Mouse (Mus musculus): Measurements from ENCODE around the gene AA467197.

The AA467197 gene

DNA sequence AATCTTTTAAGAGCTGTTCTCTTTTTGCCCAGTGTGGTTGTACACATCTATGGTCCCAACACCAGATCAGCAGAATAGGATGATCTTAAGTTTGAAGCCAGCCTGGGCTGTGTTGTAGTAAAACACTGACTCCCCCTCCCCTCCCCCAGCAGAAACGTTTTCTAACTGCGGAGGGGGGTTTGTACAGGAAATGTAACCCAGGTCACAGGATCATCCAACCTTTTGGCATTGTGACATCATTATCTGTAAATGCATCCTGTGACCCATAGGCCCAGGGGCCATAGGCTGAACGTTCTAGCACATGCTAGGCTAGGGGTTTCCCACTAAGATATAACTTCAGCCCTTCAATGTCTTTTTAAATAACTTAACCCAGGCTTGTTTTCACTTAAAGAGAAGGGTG lies at the start of gene AA467197:
TSS of gene AA467197 (plus strand) at position 301 of the 400 bp plus-strand sequence.
- DNase-seq (ENCODE audit: extremely low read depth, low read depth, low spot score) = no peak

DNA sequence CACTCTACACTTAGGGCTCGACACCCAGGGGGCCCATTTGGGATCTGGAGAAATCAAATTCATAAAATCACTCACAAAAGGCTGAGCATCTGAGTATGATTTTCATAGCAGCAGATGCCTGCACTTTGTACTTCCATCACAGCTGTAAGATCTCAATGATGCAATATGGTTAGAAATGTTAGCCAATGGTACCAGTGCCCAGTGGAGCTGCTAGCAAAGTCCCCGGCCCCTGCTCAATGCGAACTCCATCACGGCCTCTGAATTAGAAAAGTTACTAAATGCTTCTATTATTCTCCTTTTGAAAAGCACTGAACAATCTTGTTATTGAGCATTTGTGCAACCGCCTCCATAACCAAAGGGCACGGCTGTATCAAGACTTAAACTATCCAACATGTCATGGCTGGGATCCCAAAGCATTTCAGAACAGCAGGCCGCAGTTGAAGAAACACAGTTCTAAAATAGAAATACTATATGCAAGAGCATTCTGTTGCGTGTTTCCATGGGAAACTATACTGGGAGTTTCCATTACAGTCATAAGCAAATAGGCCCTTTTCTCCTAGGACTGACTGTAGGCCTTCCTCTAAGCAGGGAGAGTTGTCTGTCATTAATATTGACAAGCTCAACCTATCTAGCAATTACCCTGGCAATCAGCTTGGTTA lies 48.8 kb upstream of the AA467197 start:
- no peak for DNase-seq (ENCODE audit: extremely low read depth, low read depth, low spot score)

DNA sequence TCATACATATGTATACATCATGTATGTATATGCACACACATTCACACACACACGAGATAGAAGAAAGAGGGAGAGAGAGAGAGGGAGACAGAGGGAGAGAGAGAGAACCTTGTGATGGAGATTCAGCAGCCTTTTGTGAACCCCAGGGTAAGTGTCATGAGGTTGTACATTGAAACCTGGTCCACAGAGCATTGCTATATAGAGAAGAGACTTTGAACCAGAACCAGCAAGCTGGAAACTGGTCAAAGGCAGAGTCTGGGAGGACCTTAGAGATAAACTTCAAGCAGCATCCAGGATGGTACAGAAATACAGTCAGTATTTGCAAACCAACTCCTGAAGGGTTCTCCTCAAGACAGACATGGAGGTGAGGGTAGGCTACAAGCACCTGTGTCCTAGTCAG lies 46.4 kb upstream of the AA467197 start:
- DNase-seq (ENCODE audit: extremely low read depth, low read depth, low spot score) = no peak

DNA sequence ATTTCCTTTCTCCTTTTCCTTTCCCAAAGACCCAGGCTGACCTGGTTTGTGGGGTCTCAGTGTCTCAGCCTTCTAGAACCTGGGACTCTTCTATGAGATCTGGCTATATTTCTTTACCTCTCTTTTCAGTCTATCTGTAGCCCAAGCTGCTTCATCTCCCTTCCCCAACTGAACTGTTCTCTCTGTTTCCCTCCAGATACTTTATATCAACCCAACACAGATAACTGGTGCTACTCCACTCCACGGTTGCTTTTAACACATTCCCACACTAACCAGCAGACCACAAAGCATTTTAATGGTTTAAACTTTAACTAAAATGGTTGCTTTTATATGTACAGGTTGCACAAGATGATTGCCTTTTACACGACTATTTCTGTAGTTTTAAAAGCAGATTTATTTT lies 45.6 kb upstream of the AA467197 start:
- DNase-seq (ENCODE audit: extremely low read depth, low read depth, low spot score) = no peak

DNA sequence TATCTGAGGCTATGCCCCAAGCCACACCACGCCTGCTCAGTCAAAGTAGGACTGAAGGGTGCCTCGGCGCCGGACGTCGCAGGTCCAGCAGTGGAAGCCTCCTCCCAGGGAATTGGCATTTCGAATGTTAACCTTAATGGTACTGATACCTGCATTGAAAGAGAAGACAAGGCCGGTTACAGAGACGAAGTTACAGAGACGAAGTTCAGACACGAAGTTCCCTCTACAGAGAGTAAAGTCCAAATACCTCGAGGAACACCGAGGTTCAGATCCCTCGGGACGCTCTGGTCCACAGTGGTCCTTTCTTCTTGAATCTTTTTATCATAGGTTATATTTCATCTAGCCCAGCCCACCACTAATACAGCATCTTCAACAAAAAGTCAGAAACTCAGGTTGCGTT lies 41.3 kb upstream of the AA467197 start:
- DNase-seq (ENCODE audit: extremely low read depth, low read depth, low spot score) = no peak

DNA sequence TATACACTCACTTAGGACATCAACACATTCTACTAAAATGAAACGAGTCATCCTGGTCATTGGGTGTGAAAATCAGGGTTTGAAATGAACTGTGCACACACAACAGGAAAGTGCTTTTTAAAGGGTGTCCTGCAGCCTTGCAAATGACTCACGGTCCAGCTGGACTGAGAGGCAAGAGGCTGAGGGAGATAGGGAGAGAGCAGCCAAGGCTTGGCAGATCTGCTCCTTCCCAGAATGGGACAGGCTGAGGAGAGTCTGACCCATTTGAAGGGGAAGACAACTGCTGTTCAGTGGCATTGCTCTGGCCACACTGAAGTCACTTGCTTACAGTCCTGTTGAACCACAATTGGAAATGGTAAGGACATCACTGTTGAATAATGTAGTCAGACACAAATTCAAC lies 37.0 kb upstream of the AA467197 start:
- no peak for DNase-seq (ENCODE audit: extremely low read depth, low read depth, low spot score)

DNA sequence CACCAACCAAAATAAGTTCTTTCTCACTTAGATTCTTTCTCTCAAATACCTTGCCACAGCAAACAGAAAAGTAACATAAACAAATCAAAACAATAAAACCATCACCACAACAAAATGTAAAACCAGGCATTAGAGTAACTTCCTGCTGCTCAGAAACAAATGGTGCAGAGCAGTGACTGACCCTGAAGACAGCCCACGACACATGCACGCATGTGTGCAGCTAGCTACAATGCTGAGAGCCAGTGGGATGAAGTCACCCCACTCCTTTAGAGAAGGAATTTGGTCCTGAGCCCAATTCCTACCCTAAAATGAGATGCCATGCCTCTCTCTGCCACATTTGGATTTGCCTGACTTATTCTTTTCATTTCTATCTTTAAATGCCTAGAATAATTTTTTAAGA lies 35.4 kb upstream of the AA467197 start:
- no peak for DNase-seq (ENCODE audit: extremely low read depth, low read depth, low spot score)

DNA sequence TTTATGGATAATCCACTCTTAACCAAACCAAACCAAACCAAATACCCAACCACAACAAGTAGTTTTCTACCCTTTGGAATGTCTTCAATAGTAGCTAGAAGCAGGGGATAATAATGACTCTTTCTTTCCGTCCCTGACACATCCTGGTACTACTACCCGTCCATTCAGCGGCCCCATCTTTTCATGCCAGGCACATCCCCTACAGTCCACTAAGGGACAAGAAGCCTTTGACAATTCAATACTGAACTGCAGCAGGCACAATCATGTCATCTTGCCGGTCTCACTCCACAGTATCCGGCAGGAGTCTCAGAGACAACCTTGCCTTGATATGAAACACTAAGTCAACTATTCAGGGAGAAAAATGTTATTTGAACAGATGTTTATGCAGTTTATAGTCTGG lies 31.0 kb upstream of the AA467197 start:
- no peak for DNase-seq (ENCODE audit: extremely low read depth, low read depth, low spot score)

DNA sequence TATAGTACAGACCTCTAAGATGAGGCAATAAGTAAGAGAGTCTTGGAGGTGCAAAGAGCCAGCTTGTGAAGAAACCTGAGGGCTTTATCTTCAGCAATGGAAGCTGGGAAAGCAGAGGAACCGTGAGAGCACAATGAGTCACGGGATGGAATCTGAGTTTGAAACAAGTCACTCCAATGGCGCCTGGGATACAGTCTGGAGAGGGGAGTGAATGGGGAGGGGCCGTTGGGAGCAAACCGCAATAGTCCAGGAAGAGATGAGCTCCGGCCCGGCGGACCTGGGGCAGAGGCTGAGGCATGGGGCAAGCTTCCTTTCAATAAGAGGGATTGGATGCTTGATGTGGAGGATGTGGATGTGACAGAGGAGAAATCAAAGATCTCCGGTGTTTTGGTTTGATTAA lies 28.0 kb upstream of the AA467197 start:
- no peak for DNase-seq (ENCODE audit: extremely low read depth, low read depth, low spot score)

DNA sequence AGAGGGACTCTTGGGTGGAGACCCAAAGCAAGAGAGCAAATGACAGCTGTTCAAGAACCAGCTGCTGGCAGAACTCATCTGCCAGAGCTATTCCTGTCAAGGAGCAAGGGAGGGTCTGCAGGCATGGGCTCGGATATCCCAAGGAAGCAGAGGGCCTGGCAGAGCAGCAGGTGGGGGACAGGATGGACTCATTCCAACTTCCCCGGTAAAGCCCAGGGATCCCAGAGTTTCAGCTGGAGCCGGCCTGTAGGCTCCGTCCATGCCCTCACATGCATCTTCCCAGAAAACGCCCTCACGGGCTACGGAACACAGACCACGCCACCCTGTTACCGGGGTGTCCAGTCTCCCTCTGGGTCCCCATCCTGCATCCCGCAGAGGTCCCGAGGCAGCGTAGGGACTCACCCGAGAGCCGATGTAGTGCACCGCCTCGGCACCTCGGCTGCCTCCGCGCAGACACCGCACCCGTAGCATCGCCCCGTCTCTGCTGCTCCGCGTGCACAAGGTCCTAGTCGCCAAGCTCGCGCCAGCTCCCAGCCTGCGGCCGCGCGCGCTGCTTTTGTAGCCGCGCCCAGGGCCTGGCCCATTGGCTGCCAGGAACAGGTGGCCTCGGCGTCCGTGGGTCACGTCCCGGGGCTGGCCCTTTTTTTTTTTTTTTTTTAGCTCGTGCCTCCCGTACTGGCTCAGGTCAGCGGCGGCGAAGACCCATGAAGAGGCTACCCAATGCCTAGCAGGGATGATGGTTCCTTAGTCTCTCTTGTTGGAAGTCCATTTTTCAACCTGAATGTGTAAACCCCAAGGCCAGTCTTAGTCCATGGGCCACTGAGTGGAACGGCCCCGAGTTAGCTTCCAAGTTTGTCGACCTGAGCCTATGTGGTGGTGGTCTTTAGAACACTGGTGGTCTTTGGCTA lies 25.8 kb upstream of the AA467197 start, which contains the start of gene Gatm:
TSS of gene Gatm (minus strand) at position 558 of the 908 bp plus-strand sequence.
- no peak for DNase-seq (ENCODE audit: extremely low read depth, low read depth, low spot score)

DNA sequence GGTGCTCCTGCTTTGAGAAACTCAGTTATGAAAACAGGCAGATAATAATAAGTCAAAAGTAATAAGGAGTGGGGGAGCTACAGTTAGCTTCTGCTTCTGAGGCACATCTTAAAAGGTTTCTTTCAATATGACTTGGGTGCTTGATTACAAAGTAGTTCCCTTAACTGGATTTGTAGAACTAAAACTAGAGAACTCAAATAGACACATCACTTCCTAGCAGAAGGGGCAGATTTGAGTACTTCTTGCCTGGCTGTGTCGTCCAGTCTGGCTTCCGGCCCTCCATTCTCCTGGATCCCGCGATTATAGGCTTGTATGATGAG lies 25.2 kb upstream of the AA467197 start:
- DNase-seq (ENCODE audit: extremely low read depth, low read depth, low spot score) = no peak

DNA sequence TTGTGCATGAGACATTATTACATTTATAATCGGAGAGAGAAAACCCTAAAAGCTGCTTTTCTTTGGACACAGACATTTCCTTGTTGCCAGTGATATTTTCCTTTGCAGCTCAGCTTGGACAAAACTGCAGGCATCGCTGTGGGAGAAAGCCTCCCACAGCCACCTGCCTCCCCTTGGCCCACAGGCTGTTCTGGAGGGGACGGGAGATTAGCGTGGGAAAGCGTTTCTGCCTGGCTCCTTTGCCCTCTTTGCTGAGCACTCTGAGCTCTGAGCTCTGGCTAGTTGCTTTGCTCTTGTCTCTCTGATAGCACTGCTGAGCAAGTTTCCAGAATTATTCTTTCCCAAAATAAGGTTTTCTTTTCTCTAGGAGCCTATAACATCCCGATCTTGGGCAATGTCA lies 20.5 kb upstream of the AA467197 start:
- DNase-seq (ENCODE audit: extremely low read depth, low read depth, low spot score) = no peak

DNA sequence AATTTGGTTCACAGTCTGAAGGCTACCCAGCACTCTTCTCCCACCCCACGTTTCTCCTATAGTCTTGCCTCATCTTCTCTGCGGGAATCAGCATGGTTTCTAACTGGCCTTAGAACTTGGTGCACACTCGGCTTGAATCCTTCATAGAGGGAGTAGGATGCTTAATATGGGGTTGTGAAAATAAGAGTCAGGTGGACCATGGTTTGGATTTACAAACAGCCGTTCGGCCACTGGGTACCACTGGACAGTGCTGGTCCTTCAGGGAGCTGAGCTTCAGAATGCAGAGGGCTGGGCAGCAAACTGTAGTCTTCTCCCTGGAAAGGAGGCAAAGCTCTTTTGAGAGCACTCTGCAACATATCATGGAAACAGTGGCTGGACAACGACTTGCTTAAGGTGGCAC lies 19.0 kb upstream of the AA467197 start:
- no peak for DNase-seq (ENCODE audit: extremely low read depth, low read depth, low spot score)

DNA sequence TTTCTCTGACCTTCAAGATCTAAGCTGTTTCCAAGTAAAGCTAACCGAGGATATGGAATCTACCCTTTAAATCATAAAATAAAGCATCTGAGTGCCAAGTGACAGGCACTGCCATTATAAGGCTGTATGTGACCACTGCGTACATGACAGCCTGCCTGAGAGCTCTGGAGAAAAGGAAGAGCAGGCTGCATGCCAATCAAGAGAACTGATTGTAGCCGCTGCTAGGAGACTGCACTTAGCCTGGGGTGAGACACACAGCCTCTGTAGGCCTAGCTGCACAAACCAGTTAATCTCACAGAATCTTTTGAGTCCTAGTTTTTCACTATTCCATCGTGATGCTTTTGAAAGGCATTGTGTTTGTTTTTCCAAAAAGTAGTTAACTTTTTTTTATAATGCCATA lies 18.1 kb upstream of the AA467197 start:
- DNase-seq (ENCODE audit: extremely low read depth, low read depth, low spot score) = no peak

DNA sequence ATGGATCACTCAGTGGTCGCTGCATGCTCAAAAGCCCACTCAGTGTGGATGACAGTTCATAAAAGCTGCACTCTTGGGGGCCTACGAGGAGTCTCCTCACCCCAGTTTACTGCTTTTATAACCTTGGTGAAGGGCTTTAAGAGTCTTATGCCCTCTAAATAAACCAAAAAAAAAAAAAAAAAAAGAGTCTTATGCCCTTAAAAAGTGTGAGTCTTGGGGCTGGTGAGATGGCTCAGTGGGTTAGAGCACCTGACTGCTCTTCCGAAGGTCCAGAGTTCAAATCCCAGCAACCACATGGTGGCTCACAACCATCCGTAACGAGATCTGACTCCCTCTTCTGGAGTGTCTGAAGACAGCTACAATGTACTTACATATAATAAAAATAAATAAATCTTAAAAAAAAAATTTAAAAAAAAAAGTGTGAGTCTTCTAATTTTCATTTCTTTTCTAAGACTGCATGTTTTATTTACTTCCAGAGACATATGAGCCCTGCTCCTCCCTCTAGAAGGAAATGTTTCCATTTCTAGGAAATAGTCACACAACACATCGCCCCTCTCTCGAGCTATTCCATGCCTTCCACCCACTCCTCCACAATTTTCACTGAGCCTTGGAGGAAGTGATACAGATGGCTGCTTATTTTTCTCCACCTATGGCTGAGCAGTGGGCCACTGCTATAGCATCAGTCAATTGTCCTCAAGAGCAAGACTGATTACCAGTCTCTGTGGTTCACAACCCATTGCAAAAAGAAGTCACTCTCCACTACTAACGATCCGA lies 15.3 kb upstream of the AA467197 start:
- no peak for DNase-seq (ENCODE audit: extremely low read depth, low read depth, low spot score)

DNA sequence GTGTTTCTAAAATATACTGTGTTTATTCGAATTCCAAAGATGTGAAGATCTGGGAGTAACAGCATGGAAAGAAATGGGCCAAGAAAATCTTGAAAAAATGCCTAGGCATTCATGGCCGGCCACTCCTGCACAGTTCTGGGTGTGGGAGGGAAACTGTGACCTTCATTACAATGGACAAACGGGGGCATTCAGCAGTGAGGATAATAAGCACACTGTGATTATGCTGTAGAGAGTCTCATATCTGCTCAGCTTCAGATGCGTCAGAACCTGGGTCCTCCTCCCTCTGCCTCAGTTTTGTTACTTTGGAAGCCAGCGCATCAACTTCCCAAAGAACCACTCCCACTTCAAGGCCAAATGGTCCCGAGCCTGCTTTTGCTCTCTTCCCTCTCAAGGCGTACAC lies 10.9 kb upstream of the AA467197 start:
- no peak for DNase-seq (ENCODE audit: extremely low read depth, low read depth, low spot score)

DNA sequence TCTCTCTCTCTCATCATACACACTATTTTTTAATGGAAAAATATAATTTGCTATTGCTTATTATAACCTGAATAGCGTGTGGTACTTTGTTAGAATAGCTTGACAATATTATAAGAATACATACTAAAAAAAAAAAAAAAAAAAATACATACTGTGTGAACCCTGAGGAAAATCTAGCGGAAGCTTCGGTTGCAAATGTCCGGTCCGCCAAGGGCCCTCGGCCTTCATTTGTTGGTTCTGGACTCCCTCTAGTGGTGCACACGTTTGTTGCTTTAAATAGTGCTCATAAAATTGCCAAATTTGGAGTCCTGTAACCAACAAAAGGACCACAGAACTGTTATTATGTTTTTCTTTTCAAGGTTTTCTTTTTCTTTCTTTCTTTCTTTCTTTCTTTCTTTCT lies 7.8 kb upstream of the AA467197 start:
- DNase-seq (ENCODE audit: extremely low read depth, low read depth, low spot score) = peak; percentile 21

DNA sequence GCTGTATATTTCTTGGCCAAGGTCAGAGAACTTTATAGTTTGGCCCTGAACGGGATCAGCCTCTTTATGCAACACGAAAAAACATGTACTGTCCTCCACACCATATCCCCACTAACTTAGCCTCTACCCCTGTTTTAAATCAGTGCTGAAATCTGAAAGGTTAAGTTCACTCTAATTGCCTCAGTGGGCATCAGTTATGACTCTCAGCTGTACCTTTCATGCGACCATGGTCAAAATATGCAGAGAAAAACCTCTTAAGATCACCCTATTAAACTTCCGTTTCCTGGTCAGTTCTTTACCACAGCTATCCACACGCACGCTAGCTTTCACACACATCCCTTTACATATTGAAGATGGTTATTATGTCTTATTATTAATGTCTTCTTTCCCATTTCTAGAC lies 6.9 kb upstream of the AA467197 start:
- DNase-seq (ENCODE audit: extremely low read depth, low read depth, low spot score) = no peak

DNA sequence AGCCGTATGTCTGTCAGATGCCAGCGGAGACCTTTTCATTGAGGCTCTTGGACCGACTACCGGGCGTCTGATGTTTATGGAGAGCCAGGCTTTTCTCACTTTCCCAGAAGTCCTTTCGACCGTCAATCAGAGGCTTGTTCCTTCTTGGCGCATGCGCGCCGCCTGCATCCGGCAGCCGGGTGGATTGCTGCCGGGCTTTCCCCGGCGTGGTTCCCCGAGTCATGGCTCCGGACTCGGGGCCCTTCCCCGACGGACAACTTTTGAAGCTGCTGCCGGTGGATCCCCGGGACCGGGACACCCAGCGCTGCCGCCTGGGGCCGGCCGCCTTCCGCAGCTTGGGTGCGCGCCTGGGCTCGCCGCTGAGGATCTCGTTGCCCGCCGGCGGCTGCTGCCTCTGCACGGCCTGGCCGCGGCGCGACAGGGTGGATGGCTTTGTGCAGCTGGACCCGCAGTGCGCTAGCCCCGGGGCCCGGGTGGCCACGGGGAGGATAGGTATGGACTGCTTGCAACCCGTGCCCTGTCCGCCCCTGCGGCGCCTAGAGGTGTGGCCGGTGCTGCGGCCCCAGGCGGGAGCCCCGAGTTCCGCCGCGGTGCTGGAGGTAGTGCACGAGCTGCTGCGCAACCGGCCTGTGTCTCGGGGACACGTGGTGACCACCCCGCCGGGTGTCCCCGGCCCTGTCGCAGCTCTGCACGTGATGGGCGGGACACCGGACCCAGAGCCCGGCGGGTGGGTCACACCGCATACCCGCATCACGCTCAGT lies 6.1 kb upstream of the AA467197 start:
- DNase-seq (ENCODE audit: extremely low read depth, low read depth, low spot score) = no peak

DNA sequence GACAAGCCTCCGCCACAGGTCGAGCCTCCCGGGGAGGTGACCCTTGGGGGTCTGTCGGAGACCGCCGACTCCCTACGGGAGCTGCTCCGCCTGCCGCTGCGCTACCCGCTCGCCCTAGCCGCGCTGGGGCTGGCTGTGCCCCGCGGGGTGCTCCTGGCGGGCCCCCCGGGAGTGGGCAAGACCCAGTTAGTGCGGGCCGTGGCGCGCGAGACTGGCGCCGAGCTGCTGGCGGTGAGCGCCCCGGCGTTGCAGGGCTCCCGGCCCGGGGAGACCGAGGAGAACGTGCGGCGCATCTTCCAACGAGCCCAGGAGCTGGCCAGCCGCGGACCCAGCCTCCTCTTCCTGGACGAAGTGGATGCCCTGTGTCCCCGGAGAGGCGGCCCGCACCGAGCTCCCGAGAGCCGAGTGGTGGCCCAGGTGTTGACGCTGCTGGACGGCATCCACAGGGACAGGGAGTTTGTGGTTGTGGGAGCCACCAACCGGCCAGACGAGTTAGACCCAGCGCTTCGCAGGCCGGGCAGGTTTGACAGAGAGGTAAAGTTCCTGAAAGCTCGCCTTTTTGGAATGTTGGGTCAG lies 5.5 kb upstream of the AA467197 start:
- DNase-seq (ENCODE audit: extremely low read depth, low read depth, low spot score) = peak; percentile 28

DNA sequence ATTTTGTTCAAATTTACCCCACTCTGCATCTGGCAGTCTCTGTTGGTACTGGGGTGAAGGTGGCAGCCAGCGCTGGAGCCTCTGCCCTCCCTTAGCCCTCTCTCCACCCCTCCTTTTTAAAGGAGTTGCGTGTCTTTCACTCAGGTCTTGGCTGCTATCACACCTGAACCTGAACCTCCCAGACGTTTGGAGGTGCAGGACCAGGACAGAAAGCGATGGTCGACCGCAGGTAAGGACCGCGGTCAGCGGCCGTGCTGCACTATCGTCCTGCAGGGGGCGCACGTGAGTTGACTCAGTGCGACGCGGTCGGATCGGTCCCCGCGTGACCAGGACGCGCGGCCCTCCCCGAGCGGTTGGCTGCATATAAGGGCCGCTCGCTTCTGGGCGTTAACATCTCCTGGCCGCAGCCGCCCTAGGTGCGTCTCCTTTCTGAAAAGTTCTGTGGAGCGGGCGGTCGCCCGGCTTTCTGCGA lies 776 bp downstream of the AA467197 start:
- no peak for DNase-seq (ENCODE audit: extremely low read depth, low read depth, low spot score)
